Mouse (Mus musculus) CD8-positive naive resting alpha-beta T cell, adult 2 months (primary cell): ENCODE data around the gene Ercc2.

Source experiments
- DNase-seq, 2 experiments: peaks; one replicate each; pipeline ENCODE4 v3.0.0; 2022; ENCODE audit warnings: low read depth in 2 of 2, low spot score in 2 of 2

Ercc2 gene

DNA sequence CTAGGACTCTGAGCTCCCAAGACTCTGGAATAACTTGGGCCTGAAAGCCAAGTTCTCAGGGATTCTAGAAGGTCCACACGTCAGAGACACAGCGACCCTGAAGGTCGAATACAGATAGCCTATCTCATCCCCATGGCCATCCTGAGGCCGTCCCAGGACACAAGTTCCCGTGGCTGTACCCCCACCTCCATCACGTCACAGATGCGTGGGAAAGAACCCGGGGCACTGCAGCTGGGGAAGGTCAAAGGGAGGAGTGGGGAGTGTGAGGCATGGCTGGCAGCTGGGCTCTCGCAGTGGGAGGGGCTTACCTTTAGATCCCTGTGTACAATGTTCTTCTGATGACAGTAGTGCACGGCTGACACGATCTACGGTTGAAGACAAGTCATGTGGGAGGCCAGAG, 63.0 kb downstream of the Ercc2 start:
- no peak for DNase-seq
